Mouse (Mus musculus) gastrocnemius, adult 2 months (tissue): Measurements from ENCODE around the gene Banf2. TPM values are rescaled to one million over a fixed set of nuclear protein-coding genes. Genes with fewer than 3 reads are reported as not detected.

Source experiments
- DNase-seq: peaks from one replicate; pipeline ENCODE4 v3.0.0; 2022
- H3K27ac ChIP-seq: fragments of 200-600 bp; 2 replicates; pipeline ENCODE4 v1.8.1; 2022; ENCODE audit warnings: mild to moderate bottlenecking
- H3K4me3 ChIP-seq: fragments of 200-600 bp; 2 replicates; pipeline ENCODE4 v1.8.1; 2022; ENCODE audit warnings: mild to moderate bottlenecking, moderate library complexity
- CTCF ChIP-seq: fragments of 200-600 bp; IDR thresholded peaks from 2 replicates; pipeline ENCODE4 v1.8.1; 2022; ENCODE audit warnings: antibody characterized with exemption, mild to moderate bottlenecking, moderate library complexity
- intact Hi-C: fragments of 180-260 bp; cut with DNase I; formaldehyde crosslinking; loops from one replicate; pipeline ENCODE4 v1.15.1; 2025
- total RNA-seq, 2 experiments: library from RNA; stranded (reverse); gene quantifications; 2 replicates each; pipeline ENCODE4 v1.2.3; 2021

Gene Banf2
- total RNA-seq, 2 experiments from 2014 or later, result not detected

- no peak for DNase-seq
- no peak for TF ChIP-seq CTCF
- Histone ChIP-seq H3K27ac (peak overlapping the region; percentile 98), H3K4me3 (peak overlapping the region; percentile 98)
- intact Hi-C loops, result loop anchor here (5.0 kb wide), 2 partner anchors 92 to 358 kb away; partner anchors contain the start of genes Dstn, Kat14 and Pet117
Observed at GRCm38 (mm10) chr2:144009081-144009480, 23.8 kb upstream of the Banf2 start.

DNA sequence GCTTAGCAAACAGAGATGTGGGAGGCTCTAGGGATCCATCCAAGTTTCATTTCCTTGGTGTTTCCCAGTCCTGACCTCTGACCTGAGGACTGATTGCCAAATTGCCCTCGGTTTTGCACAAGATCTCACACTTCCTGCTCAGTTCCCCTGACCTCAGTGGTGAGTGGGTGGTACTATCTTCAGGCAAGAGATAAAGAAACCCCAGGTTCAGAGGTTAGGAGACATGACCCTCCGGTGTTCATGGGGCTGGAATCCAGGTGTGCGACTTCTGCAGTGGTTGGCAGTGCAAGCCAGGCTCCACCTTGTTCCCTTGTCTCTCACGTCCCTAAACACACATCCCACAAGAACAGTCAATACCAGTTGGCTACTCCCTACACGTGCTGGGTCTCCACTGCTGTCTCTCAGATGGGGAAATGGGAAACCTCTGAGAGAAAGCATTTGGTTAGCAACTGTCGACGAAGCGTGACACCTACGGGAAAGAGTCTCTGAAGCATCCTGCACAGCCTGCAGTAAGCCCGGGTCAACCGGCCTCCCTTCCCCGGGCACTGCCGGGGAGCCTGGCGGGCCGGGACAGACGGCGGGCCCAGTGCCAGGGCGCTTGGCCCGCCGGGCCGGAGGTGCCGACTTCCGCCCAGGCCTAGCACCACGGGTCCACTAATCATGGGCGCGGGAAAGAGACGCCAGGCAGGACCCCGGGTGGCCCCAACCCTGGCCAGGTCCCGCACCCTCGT is 23.1 kb upstream of the Banf2 start:
- peak overlapping the region; percentile 98 for H3K27ac ChIP-seq
- DNase-seq, result peak; percentile 54
- H3K4me3 ChIP-seq, result peak overlapping the region; percentile 98
- intact Hi-C loops, result loop anchor here (2.0 to 10.0 kb wide), 4 partner anchors 92 to 445 kb away; partner anchors contain the start of genes Dstn, Kat14 and Pet117
- no peak for TF ChIP-seq CTCF

GRCm38 (mm10) chr2:144010282-144011044 is 22.4 kb upstream of the Banf2 start:
- DNase-seq, result peak; percentile 91
- intact Hi-C loops, result loop anchor here (2.0 to 10.0 kb wide), 2 partner anchors 206 to 444 kb away; no protein-coding TSS in a partner anchor
- Histone ChIP-seq H3K27ac (peak overlapping the region; percentile 98), H3K4me3 (peak overlapping the region; percentile 98)
- TF ChIP-seq CTCF, result peak; percentile 87

DNA sequence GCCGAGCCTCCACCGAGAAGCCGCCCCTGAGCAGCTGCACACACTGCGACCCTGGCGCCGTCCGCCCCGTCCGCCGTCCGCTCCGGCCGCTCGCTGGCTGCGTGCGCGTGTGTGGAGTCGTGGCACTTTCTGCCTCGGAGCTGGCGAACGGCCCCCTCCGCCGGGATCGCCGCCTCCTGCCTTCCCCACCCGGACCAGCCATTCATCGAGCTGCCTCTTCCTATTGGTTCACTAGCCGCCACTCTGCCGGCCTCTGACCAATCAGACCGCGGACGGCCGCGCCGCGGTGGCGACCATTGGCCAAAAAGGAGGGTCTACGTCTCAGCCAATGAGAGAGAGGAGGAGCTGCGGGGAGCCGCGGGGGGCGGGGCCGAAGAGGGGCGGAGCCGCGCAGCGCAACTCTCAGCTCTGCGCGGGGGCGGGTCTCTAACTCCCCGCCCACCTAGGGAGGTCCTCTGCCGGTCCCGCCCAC is 21.7 kb upstream of the Banf2 start, which contains the start of gene Rrbp1:
Gene Rrbp1 (minus strand): TSS at position 184 of the 472 bp plus-strand sequence.
- Histone ChIP-seq H3K4me3 (peak within 1 kb of the TSS; percentile 98), H3K27ac (peak within 1 kb of the TSS; percentile 98)
- no peak for TF ChIP-seq CTCF
- intact Hi-C loops, result loop anchor here (2.0 to 10.0 kb wide), 2 partner anchors 206 to 444 kb away; no protein-coding TSS in a partner anchor
- DNase-seq, result peak; percentile 99

DNA sequence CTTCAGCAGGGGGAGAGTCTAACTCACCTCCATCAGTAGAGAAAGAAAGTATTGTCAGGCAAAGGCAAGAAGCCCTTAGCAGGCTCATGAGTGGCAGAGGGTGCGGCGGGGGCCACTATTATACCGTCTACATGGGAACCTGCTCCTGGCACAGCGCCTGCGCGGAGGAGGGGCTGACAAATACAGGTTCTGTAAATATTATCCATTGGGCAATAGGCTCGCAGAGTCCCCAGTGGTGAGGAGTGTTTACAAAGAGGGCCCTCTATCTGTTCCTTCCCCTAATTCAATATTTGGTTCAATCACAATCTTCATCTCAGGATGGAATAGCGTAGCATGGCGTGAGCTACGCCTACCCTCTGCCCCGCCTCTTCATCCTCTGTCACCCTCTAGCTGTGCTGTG is 18.8 kb upstream of the Banf2 start:
- no peak for DNase-seq
- H3K27ac ChIP-seq, result no peak overlapping the region
- no peak overlapping the region for H3K4me3 ChIP-seq
- TF ChIP-seq CTCF, result no peak
- intact Hi-C loops, result loop anchor here (10.0 kb wide), 1 partner anchor 441 kb away; no protein-coding TSS in a partner anchor

DNA sequence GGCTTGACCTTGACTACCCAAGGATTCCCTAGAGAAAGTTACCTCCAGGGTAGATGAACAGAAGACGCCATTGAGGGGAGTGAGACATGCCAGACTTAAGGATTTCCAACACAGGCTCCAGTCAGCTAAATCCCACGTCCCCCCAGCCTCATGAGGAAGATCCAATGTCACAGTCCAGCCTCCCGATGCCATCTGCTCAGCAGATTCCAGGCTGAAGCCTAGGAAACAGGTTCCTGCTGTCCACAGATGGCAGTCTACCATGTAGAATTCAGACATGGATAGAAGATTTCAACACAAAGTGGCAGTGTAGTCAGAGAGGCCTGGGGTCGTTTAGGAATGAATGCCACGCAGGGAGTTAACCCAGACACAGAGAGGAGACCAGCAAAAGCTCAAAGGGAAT is 18.4 kb upstream of the Banf2 start:
- TF ChIP-seq CTCF, result no peak
- no peak for DNase-seq
- intact Hi-C loops, result loop anchor here (10.0 kb wide), 1 partner anchor 440 kb away; no protein-coding TSS in a partner anchor
- no peak overlapping the region for H3K4me3 ChIP-seq
- H3K27ac ChIP-seq, result no peak overlapping the region

DNA sequence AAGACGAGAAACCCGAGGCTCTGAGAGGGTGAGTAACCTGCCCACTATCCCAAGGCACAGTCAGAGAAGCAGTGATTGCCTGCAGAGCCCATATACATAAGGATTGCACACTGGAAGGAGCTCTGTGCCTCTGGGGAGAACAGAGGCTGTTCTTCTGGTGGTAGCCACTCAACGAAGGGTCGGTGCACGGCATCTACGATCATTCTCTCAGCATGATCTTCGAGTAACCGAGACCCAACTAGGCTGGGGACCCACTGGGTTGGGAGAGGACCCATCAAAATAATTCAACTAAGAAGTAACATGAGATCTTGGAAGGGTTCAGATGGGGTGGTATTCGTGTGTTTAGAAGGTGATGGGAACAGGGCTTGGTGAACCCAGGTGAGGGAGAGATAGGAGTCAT is 17.0 kb upstream of the Banf2 start:
- H3K4me3 ChIP-seq, result no peak overlapping the region
- DNase-seq, result no peak
- TF ChIP-seq CTCF, result no peak
- intact Hi-C loops, result loop anchor here (10.0 kb wide), 1 partner anchor 439 kb away; no protein-coding TSS in a partner anchor
- no peak overlapping the region for H3K27ac ChIP-seq

DNA sequence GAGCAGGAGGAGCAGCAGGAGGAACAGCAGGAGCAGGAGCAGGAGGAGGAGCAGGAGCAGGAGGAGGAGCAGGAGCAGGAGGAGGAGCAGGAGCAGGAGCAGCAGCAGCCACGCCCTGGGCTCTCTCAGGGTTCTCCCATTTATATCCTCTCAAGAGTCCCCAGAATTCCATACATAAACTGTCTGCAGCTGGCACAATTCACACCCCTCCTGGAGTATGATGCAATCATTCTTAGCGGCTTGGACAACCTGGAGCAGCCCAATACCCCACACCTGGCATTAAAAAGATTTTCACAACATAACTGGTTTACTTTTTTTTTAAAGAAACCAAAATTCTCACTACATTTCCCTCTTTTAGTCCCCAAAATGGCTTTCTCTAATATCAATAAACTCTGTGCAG is 12.9 kb upstream of the Banf2 start:
- intact Hi-C loops, result loop anchor here (10.0 kb wide), 1 partner anchor 435 kb away; no protein-coding TSS in a partner anchor
- H3K27ac ChIP-seq, result no peak overlapping the region

GRCm38 (mm10) chr2:144022441-144022840 is 10.4 kb upstream of the Banf2 start:
- intact Hi-C loops, result no loop called here
- no peak for DNase-seq
- TF ChIP-seq CTCF, result no peak
- H3K27ac ChIP-seq, result no peak overlapping the region
- no peak overlapping the region for H3K4me3 ChIP-seq

More for the DNA sequence above, 12.9 kb upstream of the Banf2 start:
- no peak for TF ChIP-seq CTCF
- no peak for DNase-seq
- no peak overlapping the region for H3K4me3 ChIP-seq

DNA sequence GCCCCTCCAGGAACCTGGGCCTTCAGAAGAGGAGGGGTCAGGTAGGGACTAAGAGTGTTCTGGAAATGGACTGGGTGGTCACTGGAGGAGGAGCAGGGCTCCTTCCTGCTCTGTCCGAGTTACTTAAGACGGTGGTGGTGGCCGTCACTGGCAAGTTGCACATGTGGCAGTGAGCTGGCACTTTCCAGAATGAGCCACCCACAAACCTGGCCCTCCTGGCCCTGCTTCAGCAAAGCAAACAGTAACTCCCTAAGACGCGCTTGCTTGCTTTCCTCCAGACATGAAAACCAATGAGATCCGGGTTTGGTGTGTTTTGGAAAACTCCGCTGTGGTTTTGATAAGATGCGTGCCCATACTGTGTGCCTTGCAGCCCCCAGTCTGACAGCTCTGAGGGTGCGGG is 7.5 kb upstream of the Banf2 start:
- Histone ChIP-seq H3K4me3 (no peak overlapping the region), H3K27ac (no peak overlapping the region)
- TF ChIP-seq CTCF, result no peak
- DNase-seq, result no peak
- intact Hi-C loops, result no loop called here

- Histone ChIP-seq H3K27ac (no peak overlapping the region), H3K4me3 (no peak overlapping the region)
- TF ChIP-seq CTCF, result no peak
- intact Hi-C loops, result no loop called here
- DNase-seq, result no peak
Observed at GRCm38 (mm10) chr2:144026456-144026855, 6.4 kb upstream of the Banf2 start.

DNA sequence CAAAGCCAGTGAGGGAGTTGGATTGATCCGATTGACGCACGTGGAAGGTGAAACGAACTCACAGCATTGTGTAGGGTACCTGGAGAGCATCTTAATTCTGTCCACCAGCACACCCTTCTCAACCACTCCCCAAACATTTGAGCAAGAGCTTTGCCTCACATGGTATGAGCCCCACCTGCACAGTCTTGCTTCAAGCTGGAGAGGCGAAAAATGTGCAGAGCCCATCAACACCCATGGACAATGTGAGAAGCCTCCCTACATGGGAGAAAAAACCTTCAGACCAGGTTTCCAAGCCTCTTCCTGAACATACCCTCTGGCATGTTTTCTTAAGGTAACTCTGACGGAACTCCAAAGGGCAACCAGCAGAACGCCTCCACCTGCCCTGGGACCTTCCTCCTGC is 2.1 kb upstream of the Banf2 start:
- TF ChIP-seq CTCF, result no peak
- no peak overlapping the region for H3K27ac ChIP-seq
- intact Hi-C loops, result no loop called here
- no peak overlapping the region for H3K4me3 ChIP-seq
- no peak for DNase-seq
